Mouse (Mus musculus) neural tube, embryonic 10.5 days (tissue): Measurements from ENCODE around the gene Zc3hc1.

ENCODE experiments used
- DNase-seq: peaks from one replicate; pipeline ENCODE4 v3.0.0-alpha.2; 2017; ENCODE audit warnings: low spot score; ENCODE audit errors: extremely low spot score

Zc3hc1 gene

GRCm38 (mm10) chr6:30321002-30321401 is 69.8 kb downstream of the Zc3hc1 start:
- DNase-seq, result no peak

GRCm38 (mm10) chr6:30319216-30319615 is 71.6 kb downstream of the Zc3hc1 start:
- no peak for DNase-seq
